Mouse (Mus musculus): ENCODE results near the gene Syt11. TPM values are rescaled to one million over a fixed set of nuclear protein-coding genes. Genes with fewer than 3 reads are reported as not detected.
A peak's percentile ranks its signal among the peaks of the same experiment; 100 is the strongest.
"Not testable (repeated sequence)": the region's sequence is repeated elsewhere in the genome, so short reads cannot be mapped to it uniquely, and the experiment has no call there.

The Syt11 gene
- polyA plus RNA-seq (2012; ENCODE audit: insufficient read depth, insufficient read length, low replicate concordance, missing spikeins), result 88.7 and 382 TPM in 2 replicates

DNA sequence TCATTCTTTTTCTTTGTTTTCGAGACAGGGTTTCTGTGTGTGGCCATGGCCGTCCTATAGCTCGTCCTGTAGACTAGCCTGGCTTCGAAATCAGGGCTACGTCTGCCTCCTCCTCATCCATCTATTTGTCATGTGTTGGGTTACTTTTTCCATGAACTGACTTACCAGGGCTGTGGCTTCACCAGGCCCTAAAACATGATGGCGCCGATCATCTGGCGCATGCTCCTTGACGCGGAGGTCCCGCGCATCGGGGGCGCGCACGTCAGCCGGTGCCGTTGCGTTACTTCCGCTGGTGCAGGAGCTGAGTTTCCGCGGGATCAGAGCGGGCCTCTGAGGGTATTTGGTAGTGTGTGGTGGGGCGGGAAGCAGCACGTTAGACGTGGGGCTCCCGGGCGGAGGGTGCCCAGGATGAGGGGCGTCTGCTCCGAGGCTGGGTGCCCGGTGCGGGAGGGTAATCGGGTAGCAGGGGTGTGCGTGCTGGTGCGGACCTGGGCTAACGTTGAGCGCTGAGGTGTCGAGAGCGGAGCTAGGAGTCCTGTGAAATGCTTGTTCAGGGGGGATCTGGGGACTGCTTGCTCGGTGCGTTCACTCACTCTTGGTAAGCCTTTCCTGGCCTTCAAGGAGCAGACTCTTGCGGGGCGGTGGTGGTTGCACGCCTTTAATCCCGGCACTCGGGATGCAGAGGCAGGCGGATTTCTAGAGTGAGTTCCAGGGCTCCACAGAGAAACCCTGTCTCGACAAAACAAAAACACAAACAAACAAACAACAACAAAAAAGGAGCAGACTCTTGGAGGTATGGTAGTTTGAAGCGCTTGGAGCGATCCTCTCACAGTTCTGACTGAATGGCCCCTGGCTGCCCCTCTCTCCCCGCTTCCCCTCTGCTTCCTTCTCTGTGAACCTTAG, at the start of gene Syt11:
TSS of gene Syt11 (minus strand) at position 226 of the 903 bp plus-strand sequence.
- WGBS, result 3% methylated on average over 43 of the region's 51 CpGs
- Histone ChIP-seq H3K27ac (ENCODE audit: insufficient read depth, low read depth, low read length) (peak within 1 kb of the TSS; percentile 89), H3K4me3 (ENCODE audit: insufficient read depth, low read depth, low read length) (peak within 1 kb of the TSS; percentile 51)
- not testable (repeated sequence) for H3K4me1 ChIP-seq (ENCODE audit: control insufficient read depth, insufficient read depth, low read length)
- peak; percentile 37; the same call in 1 of the 2 replicates for TF ChIP-seq POLR2A (IDR thresholded peaks at IDR 0.05; ENCODE audit: insufficient read depth, low read depth, low read length)

DNA sequence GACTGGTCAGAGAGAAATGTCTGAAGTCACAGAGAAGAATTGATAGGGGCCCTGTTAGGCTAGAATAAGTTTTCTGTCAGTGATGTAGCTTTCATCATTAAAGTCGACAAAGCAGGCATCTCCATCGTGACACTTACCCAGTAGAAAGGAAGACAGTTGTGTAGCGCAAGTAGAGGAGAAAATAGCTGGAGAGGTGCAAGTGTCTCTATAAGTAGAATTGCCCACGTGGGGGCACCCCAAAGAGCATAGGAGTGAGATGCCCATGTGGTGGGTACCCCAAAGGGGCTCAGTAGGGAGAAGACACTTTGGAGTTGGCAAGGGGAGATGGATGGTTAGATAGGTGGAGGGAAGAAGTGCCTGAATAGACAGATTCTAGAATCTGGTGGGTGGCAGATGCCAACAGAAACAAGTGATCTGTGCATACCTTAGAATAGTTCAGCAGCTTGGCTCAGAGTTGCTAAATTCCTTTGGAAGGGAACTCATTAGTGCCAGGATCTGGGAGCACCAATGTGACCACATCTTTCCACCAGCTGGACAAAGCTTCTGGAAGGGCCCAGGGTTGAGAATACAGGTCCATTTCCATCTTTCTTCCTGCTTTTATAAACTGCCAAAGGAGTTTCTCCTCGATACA, 29.1 kb upstream of the Syt11 start:
- H3K4me3 ChIP-seq (ENCODE audit: insufficient read depth, low read depth, low read length), result no peak overlapping the region
- TF ChIP-seq POLR2A (IDR thresholded peaks at IDR 0.05; ENCODE audit: insufficient read depth, low read depth, low read length) (no peak), CTCF (IDR thresholded peaks at IDR 0.05; ENCODE audit: insufficient read depth, low read depth, low read length) (no peak)
- no peak overlapping the region for H3K27ac ChIP-seq (ENCODE audit: insufficient read depth, low read depth, low read length)
- 85% methylated on average over 5 of the region's 5 CpGs for WGBS
- no peaks in the 10 kb centered on the region for H3K4me1 ChIP-seq (ENCODE audit: control insufficient read depth, insufficient read depth, low read length)

DNA sequence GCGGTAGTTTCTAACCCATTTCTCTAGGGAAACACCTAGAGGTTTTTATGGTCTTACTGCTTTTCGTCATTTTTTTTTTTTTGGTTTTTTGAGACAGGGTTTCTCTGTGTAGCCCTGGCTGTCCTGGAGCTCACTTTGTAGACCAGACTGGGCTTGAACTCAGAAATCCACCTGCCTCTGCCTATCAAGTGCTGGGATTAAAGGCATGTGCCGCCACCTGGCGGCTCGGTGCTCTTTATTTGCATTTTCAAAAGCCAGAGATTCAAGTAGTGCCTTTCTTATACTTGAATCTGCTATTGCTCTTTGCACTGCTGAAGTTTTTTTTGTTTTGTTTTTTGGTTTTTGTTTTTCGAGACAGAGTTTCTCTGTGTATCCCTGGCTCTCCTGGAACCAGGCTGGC, 22.5 kb upstream of the Syt11 start:
- not testable (repeated sequence) for H3K4me1 ChIP-seq (ENCODE audit: control insufficient read depth, insufficient read depth, low read length); H3K4me3 ChIP-seq (ENCODE audit: insufficient read depth, low read depth, low read length); H3K27ac ChIP-seq (ENCODE audit: insufficient read depth, low read depth, low read length)
- WGBS, result 91% methylated on average over 6 of the region's 6 CpGs

DNA sequence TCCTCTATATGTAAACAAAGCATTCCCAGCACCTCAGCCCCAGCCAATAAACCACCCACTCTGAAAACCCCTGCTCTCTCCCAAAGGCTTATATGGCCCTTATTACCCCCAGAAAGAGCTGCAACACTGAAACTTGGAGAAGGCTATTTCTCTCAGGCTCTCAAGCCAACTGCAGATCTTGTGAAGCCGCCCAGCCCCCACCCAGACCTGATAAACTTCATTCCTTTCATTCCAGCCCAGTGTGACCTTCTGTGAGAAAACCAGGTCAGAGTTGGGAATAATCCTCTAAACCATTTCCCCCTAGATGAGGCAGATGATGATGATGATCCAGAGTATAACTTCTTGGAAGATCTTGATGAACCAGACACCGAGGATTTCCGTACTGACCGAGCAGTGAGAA, 13.1 kb upstream of the Syt11 start:
- H3K4me3 ChIP-seq (ENCODE audit: insufficient read depth, low read depth, low read length); H3K4me1 ChIP-seq (ENCODE audit: control insufficient read depth, insufficient read depth, low read length): not testable (repeated sequence)
- WGBS, result 100% methylated on average over 3 of the region's 4 CpGs

DNA sequence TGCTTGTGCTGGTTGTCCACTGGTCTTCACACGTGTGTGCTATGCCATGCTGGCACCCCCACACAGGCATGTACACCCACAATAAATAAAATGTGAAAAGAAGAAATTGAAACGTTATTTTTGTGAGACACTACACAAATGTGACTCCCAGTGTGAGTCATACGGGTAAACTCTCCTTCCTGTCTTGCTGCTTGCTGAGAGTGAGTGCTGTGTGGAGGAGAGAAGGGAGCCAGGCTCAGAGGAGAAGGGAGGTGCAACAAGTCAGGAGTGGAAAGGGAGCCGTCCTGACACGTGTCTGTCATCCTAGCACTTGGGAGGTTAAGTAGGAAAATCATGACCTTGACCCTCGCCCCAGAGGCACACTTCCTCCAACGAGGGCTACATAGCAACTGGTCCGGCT, 11.8 kb upstream of the Syt11 start:
- no CpG with 5 or more reads among the region's 8 CpGs for WGBS
- H3K4me1 ChIP-seq (ENCODE audit: control insufficient read depth, insufficient read depth, low read length); H3K27ac ChIP-seq (ENCODE audit: insufficient read depth, low read depth, low read length); H3K4me3 ChIP-seq (ENCODE audit: insufficient read depth, low read depth, low read length): not testable (repeated sequence)

More for the DNA sequence above, 13.1 kb upstream of the Syt11 start:
- H3K27ac ChIP-seq (ENCODE audit: insufficient read depth, low read depth, low read length), result not testable (repeated sequence)

DNA sequence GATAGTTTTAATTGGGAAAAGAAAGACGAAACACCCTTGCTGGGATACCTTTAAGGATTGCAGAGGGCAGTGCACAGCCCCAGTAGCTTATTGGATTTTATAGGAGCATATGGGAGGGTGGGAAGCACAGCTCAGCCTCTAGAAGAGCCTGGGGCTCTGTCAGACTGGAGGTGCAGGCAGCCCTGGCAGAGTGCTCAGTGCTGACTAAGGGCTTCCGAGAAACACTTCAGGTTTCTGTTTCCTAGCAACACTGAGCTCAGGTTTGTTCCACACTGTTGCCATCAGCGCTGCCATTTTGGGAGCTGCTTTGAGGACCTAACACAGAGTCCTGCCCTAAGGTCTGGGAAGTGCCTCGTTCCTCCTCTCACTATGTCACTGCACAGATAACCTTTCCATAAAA, 11.4 kb upstream of the Syt11 start:
- 76% methylated on average over 1 of the region's 4 CpGs for WGBS
- not testable (repeated sequence) for H3K27ac ChIP-seq (ENCODE audit: insufficient read depth, low read depth, low read length); H3K4me1 ChIP-seq (ENCODE audit: control insufficient read depth, insufficient read depth, low read length); H3K4me3 ChIP-seq (ENCODE audit: insufficient read depth, low read depth, low read length)

DNA sequence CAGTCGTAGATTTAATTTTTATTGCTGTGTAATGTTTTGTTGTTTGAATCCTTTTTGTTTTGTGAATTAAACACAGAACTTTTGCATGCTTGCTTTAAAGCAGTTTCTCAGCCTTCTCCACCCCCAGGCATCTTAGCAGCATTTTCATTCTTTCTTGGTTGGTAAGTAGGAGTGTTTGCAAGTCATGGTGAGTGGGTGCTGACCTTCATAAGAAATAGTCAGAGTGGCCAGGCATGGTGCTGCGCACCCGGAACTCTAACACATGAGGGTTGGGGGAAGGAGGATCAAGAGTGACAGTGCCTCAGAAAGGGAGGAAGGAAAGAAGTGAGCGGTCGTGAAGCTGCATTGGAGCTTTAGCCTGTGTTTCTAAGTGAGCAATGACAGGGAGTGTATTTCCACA, 9.9 kb upstream of the Syt11 start:
- no peak for TF ChIP-seq POLR2A (IDR thresholded peaks at IDR 0.05; ENCODE audit: insufficient read depth, low read depth, low read length)
- TF ChIP-seq CTCF (IDR thresholded peaks at IDR 0.05; ENCODE audit: insufficient read depth, low read depth, low read length), result no peak
- Histone ChIP-seq H3K4me3 (ENCODE audit: insufficient read depth, low read depth, low read length) (no peak overlapping the region), H3K4me1 (ENCODE audit: control insufficient read depth, insufficient read depth, low read length) (no peaks in the 10 kb centered on the region), H3K27ac (ENCODE audit: insufficient read depth, low read depth, low read length) (no peak overlapping the region)
- WGBS, result 68% methylated on average over 5 of the region's 5 CpGs

DNA sequence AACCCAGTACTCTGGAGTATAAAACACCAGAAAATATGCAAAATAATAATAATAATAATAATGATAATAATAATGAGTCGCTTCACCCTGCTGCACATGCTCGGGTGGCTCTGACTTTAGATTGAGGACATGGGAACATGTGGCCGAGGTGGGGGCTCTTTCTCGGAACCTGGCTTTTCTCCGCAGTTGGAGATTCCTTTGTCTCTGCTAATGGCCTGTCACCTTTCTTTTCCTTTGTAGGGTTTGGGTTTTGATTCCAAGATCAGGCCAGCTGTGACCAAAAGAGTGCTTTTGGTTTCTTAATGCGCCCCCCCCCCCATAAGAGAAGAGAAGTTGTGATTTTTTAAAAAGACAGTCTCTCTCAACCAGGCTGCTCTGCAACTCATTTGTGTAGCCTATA, 1.8 kb downstream of the Syt11 start:
- not testable (repeated sequence) for H3K4me3 ChIP-seq (ENCODE audit: insufficient read depth, low read depth, low read length); H3K27ac ChIP-seq (ENCODE audit: insufficient read depth, low read depth, low read length); H3K4me1 ChIP-seq (ENCODE audit: control insufficient read depth, insufficient read depth, low read length)
- WGBS, result 77% methylated on average over 6 of the region's 6 CpGs

DNA sequence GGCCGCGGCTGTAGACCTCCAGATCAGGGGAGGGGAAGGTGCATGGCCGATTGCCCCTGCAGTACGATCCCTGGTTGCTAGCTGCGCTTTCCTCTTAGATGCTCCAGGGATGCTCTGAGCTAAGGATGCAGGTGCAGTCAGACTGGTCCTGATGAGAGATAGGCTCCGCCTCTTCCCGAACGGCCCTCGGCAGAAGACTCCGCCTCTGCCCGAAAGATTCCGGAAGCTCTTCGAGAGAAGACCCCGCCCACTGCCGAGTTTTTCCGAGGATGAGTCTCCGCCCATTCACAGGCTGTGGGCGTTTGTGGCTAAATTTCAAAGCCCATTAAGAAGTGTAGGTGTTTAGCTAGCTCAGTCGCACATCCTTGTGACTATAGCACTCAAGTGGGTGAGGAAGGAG, 2.6 kb downstream of the Syt11 start:
- 0 out of 2 replicates have a peak overlapping the region, but pooled peaks have one; percentile 47 for H3K27ac ChIP-seq (ENCODE audit: insufficient read depth, low read depth, low read length)
- under 1% methylated on average over 19 of the region's 19 CpGs for WGBS
- not testable (repeated sequence) for H3K4me1 ChIP-seq (ENCODE audit: control insufficient read depth, insufficient read depth, low read length)
- 0 out of 2 replicates have a peak, but pooled peaks have one; percentile 26 for TF ChIP-seq POLR2A (IDR thresholded peaks at IDR 0.05; ENCODE audit: insufficient read depth, low read depth, low read length)
- peak overlapping the region; percentile 42 for H3K4me3 ChIP-seq (ENCODE audit: insufficient read depth, low read depth, low read length)

DNA sequence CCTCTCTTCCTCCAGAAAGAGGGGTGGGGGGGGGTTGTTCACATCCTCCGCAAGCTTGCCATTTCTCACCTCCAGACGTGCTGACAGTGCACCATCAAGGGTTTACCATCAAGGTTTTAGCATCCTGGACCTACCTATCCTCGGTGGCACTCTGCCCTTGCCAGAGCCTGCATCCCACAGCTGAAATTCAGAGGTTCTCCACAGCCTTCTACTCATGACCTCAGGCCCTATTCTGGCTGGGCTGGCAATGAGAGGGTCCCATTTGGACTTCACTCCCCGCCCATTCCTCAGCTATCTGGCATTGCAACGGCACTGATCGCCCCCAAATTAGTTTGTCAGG, 3.1 kb downstream of the Syt11 start:
- Histone ChIP-seq H3K27ac (ENCODE audit: insufficient read depth, low read depth, low read length) (peak overlapping the region; percentile 86), H3K4me3 (ENCODE audit: insufficient read depth, low read depth, low read length) (peak overlapping the region; percentile 52)
- H3K4me1 ChIP-seq (ENCODE audit: control insufficient read depth, insufficient read depth, low read length), result not testable (repeated sequence)
- 2% methylated on average over 3 of the region's 6 CpGs for WGBS

DNA sequence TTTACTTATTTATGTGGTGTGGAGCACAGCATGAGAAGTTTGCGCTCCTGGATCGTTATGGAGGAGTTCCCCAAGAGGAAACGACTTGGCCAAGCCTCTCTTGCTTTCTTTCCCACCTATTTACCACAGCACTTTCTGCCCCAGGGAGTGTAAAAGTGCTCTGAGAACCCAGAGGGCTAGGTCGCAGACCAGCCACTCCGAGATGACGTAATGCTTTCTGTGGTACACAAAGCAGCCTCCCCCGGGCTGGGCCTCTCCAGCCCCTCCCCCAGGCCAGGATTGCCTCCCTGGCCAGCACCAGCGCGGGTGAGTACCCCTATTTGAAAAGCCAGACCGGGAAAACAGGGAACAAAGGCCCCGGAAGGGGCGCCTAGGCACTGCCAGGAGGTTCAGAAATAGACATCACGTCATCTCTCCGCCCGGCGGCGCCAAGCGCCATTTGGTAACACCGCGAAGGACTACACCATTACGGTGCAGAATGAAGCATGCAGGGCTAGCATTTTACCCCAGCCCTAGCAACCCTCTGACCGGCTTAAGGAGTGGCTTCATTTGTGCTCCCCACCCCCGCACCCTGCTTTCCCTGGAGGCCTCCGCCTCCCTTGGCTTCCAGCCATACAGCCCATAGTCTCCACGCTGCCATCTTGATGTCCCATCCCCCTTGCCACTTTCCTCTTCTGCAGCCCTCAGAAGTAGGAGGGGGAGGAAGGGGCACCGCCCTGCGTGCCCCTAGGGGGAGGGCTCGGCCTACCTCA, 3.6 kb downstream of the Syt11 start:
- peak overlapping the region; percentile 86 for H3K27ac ChIP-seq (ENCODE audit: insufficient read depth, low read depth, low read length)
- WGBS, result under 1% methylated on average over 22 of the region's 28 CpGs
- not testable (repeated sequence) for H3K4me1 ChIP-seq (ENCODE audit: control insufficient read depth, insufficient read depth, low read length)
- peak overlapping the region; percentile 52 for H3K4me3 ChIP-seq (ENCODE audit: insufficient read depth, low read depth, low read length)
